Mouse (Mus musculus) hindbrain, embryonic 12.5 days (tissue): ENCODE data around the gene Hist2h3c2. TPM values are rescaled to one million over a fixed set of nuclear protein-coding genes. Genes with fewer than 3 reads are reported as not detected.
A peak's percentile ranks its signal among the peaks of the same experiment; 100 is the strongest.

Source experiments
- ATAC-seq: fragments of 200-750 bp; cut with Nextera tagmentation; 2 replicates; pipeline ENCODE4 v1.8.0; 2017; ENCODE audit warnings: moderate TSS enrichment; ENCODE audit not compliant: low FRiP score
- H3K27ac ChIP-seq: fragments of 300-500 bp; sonication (generic); 2 replicates; pipeline ENCODE4 v1.5.1; 2016; ENCODE audit warnings: mild to moderate bottlenecking
- H3K27me3 ChIP-seq: fragments of 300-500 bp; sonication (generic); 2 replicates; pipeline ENCODE4 v1.6.1; 2016; ENCODE audit warnings: mild to moderate bottlenecking
- H3K36me3 ChIP-seq: fragments of 300-500 bp; sonication (generic); 2 replicates; pipeline ENCODE4 v1.6.1; 2016; ENCODE audit warnings: mild to moderate bottlenecking
- H3K4me1 ChIP-seq: fragments of 300-500 bp; sonication (generic); 2 replicates; pipeline ENCODE4 v1.6.1; 2016
- H3K4me2 ChIP-seq: fragments of 300-500 bp; sonication (generic); replicated peaks from 2 replicates; pipeline ENCODE4 v1.6.1; 2016; ENCODE audit warnings: mild to moderate bottlenecking
- H3K4me3 ChIP-seq: fragments of 300-500 bp; sonication (generic); 2 replicates; pipeline ENCODE4 v1.5.1; 2016; ENCODE audit warnings: mild to moderate bottlenecking
- H3K9ac ChIP-seq: fragments of 300-500 bp; sonication (generic); 2 replicates; pipeline ENCODE4 v1.6.1; 2016; ENCODE audit warnings: mild to moderate bottlenecking, moderate library complexity
- H3K9me3 ChIP-seq: fragments of 300-500 bp; sonication (generic); replicated peaks from 2 replicates; pipeline ENCODE4 v1.6.1; 2016; ENCODE audit warnings: mild to moderate bottlenecking
- WGBS: fragments of 180-500 bp; shearing (Covaris S2); methylation state at CpG from one replicate; pipeline ENCODE4 v1.1.7; 2016; 5-methylcytosine and 5-hydroxymethylcytosine counted together
- polyA plus RNA-seq: library from polyadenylated mRNA; unstranded; fragments of >200 nt; fragmentation: Nextera tagmentation; extraction: Ambion mirVana; gene quantifications from 2 replicates; pipeline ENCODE4 v1.2.1, GENCODE M21; 2016

Gene Hist2h3c2
- polyA plus RNA-seq, 1 experiment from 2014 or later: 6.7 TPM

DNA sequence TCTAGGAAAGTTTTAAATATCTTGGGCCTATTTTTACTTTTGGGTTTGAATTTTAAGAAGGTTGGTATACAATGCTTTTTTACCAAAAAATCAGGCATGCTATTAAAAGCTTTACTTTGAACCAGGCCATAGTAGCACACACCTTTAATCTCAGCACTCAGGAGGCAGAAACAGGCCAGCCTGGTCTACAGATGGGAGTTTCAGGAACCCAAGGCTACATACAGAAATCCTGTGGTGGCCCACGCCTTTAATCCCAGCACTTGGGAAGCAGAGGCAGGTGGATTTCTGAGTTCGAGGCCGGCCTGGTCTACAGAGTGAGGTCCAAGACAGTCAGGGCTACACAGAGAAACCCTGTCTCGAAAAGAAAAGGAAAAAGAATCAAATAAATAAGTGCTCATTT, 28.6 kb upstream of the Hist2h3c2 start:
- Histone ChIP-seq H3K27me3 (no peaks in the 10 kb centered on the region), H3K4me2 (no peak overlapping the region; the same call in 1 of the 2 replicates), H3K9ac (0 out of 2 replicates have a peak overlapping the region, but pooled peaks have one; percentile 8), H3K27ac (peak overlapping the region; percentile 86), H3K4me3 (no peak overlapping the region), H3K36me3 (no peaks in the 10 kb centered on the region), H3K4me1 (peaks cover 16% of the 10 kb centered on the region), H3K9me3 (no peaks in the 10 kb centered on the region)
- no peak for ATAC-seq
- WGBS: 77% methylated on average over 4 of the region's 4 CpGs

DNA sequence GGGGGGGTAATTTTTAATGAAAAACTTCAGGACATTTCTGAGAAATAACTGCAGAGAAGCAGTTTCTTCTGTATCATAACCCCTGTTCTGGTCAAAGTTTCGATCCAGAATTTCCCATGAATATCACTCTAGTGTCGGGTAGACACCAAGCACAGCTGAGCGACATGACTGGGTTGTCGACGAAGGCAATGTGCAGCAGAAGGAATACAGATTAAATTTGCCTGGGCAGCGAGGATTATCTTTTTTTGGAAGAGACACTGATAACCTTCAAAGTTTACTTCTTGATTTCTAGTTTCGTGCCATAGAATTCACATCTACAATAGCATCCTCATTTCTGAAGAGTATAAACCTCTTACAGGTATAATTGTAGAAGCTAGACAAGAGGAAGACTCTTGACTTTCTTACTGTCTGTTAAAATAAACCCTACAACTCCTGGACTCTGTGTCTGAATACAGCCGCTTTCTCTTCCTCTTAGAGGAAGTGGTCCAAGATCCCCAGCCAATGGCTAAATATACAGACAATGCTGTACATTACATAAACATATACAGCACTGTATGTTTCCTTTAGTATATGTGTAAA, 27.3 kb upstream of the Hist2h3c2 start:
- Histone ChIP-seq H3K4me1 (peaks cover 26% of the 10 kb centered on the region), H3K36me3 (no peaks in the 10 kb centered on the region), H3K4me3 (no peak overlapping the region), H3K27ac (no peak overlapping the region), H3K4me2 (no peak overlapping the region), H3K9me3 (no peaks in the 10 kb centered on the region), H3K9ac (no peak overlapping the region), H3K27me3 (no peaks in the 10 kb centered on the region)
- no peak for ATAC-seq
- WGBS: 93% methylated on average over 8 of the region's 8 CpGs

DNA sequence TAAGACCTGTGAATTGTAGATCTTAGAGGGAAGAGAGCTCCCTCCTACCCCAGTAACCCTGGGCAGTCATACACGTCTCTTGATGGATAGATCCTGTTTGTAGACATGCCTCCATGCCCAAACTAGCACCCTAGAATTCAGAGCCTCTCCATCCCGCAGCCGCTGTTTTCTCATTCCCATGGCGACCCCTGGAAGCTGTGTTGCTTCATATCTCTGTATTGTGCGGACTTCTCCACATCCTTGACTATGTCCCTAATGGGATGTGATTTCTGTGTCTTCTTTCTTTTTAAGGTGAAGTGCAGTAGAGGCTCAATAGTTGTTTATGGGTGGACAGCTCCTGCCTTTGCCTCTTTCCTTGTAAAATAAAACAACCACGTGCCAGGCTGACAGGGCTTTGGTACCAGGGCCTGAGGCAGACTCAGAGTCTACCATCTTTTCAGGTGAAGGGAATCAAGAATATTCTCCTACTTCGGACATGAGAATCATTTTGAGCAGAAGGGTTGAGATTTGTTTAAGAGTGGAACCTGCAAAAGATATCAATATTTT, 25.6 kb upstream of the Hist2h3c2 start:
- Histone ChIP-seq H3K27ac (peak overlapping the region; percentile 98), H3K4me3 (peak overlapping the region; percentile 59), H3K27me3 (no peaks in the 10 kb centered on the region), H3K4me2 (peak overlapping the region; percentile 85), H3K9me3 (no peaks in the 10 kb centered on the region), H3K36me3 (no peaks in the 10 kb centered on the region), H3K9ac (peak overlapping the region; percentile 50; the same call in 1 of the 2 replicates), H3K4me1 (peaks cover 26% of the 10 kb centered on the region)
- no peak for ATAC-seq
- 67% methylated on average over 7 of the region's 7 CpGs for WGBS

- Histone ChIP-seq H3K4me3 (peak overlapping the region; percentile 59), H3K27ac (peak overlapping the region; percentile 98), H3K9ac (peak overlapping the region; percentile 50), H3K27me3 (no peaks in the 10 kb centered on the region), H3K4me1 (peaks cover 26% of the 10 kb centered on the region), H3K36me3 (no peaks in the 10 kb centered on the region), H3K9me3 (no peaks in the 10 kb centered on the region), H3K4me2 (peak overlapping the region; percentile 85)
- 5% methylated on average over 27 of the region's 27 CpGs for WGBS
- peak; percentile 42 for ATAC-seq
Measured at GRCm38 (mm10) chr3:96263558-96264403, 24.9 kb upstream of the Hist2h3c2 start.

- WGBS: under 1% methylated on average over 40 of the region's 40 CpGs
Measured at GRCm38 (mm10) chr3:96262979-96263550, 24.1 kb upstream of the Hist2h3c2 start, which contains the start of gene Hist2h4. Hist2h4 (minus strand) TSS chr3:96263311.

GRCm38 (mm10) chr3:96262216-96262875, 23.4 kb upstream of the Hist2h3c2 start:
- H3K4me2 ChIP-seq: peak overlapping the region; percentile 85
- H3K4me1 ChIP-seq: peaks cover 22% of the 10 kb centered on the region
- peak; percentile 76 for ATAC-seq
- H3K4me3 ChIP-seq: peak overlapping the region; percentile 59
- H3K9me3 ChIP-seq: no peaks in the 10 kb centered on the region
- H3K27ac ChIP-seq: peak overlapping the region; percentile 98
- H3K36me3 ChIP-seq: no peaks in the 10 kb centered on the region
- under 1% methylated on average over 19 of the region's 19 CpGs for WGBS
- H3K9ac ChIP-seq: peak overlapping the region; percentile 82
- no peaks in the 10 kb centered on the region for H3K27me3 ChIP-seq

More at GRCm38 (mm10) chr3:96262979-96263550, 24.1 kb upstream of the Hist2h3c2 start, which contains the start of gene Hist2h4:
- Histone ChIP-seq H3K4me1 (peaks cover 25% of the 10 kb centered on the region), H3K4me3 (peak within 1 kb of the TSS; percentile 59), H3K27ac (peak within 1 kb of the TSS; percentile 98), H3K9me3 (no peaks in the 10 kb centered on the region), H3K36me3 (no peaks in the 10 kb centered on the region), H3K4me2 (peak within 1 kb of the TSS; percentile 85), H3K9ac (peak within 1 kb of the TSS; percentile 82), H3K27me3 (no peaks in the 10 kb centered on the region)
- peak; percentile 87 for ATAC-seq

- H3K27me3 ChIP-seq: no peaks in the 10 kb centered on the region
- no peak for ATAC-seq
- 56% methylated on average over 3 of the region's 3 CpGs for WGBS
- H3K4me1 ChIP-seq: peaks cover 22% of the 10 kb centered on the region
- peak overlapping the region; percentile 98 for H3K27ac ChIP-seq
- no peaks in the 10 kb centered on the region for H3K36me3 ChIP-seq
- peak overlapping the region; percentile 85 for H3K4me2 ChIP-seq
- peak overlapping the region; percentile 59 for H3K4me3 ChIP-seq
- peak overlapping the region; percentile 82; the same call in 1 of the 2 replicates for H3K9ac ChIP-seq
- no peaks in the 10 kb centered on the region for H3K9me3 ChIP-seq
Measured at GRCm38 (mm10) chr3:96261623-96262022, 22.7 kb upstream of the Hist2h3c2 start.

DNA sequence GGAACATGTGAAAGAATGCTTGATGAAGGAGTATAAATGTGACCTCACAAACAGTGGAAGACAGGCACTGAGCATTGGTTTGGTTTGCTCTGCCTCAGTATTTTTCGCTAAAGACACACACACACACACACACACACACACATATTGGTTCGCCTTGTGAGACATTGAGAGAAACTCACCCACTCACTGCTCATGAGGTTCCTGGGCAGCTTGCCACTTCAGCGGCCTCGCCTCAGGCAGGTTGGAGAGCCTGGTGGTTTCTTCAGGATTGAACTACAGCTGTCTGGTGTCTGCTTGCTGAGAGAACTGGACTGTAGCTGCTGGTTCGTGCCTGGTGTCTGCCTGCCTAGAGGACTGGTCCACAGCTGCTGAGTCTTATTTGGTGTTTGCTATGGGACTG, 21.3 kb upstream of the Hist2h3c2 start:
- no peaks in the 10 kb centered on the region for H3K36me3 ChIP-seq
- no peak for ATAC-seq
- whole genome bisulfite sequencing: 92% methylated on average over 5 of the region's 5 CpGs

GRCm38 (mm10) chr3:96257190-96257589, 18.3 kb upstream of the Hist2h3c2 start:
- no peak overlapping the region for H3K4me2 ChIP-seq
- no peak for ATAC-seq
- no peaks in the 10 kb centered on the region for H3K27me3 ChIP-seq
- no peak overlapping the region for H3K27ac ChIP-seq
- H3K4me1 ChIP-seq: peaks cover 6% of the 10 kb centered on the region
- H3K36me3 ChIP-seq: no peaks in the 10 kb centered on the region
- H3K9me3 ChIP-seq: no peaks in the 10 kb centered on the region
- no peak overlapping the region for H3K9ac ChIP-seq
- no peak overlapping the region for H3K4me3 ChIP-seq
- 79% methylated on average over 3 of the region's 3 CpGs for WGBS

More for the DNA sequence above, 21.3 kb upstream of the Hist2h3c2 start:
- H3K4me1 ChIP-seq: peaks cover 22% of the 10 kb centered on the region
- H3K9ac ChIP-seq: no peak overlapping the region
- H3K9me3 ChIP-seq: no peaks in the 10 kb centered on the region
- no peak overlapping the region for H3K4me2 ChIP-seq
- no peaks in the 10 kb centered on the region for H3K27me3 ChIP-seq
- no peak overlapping the region for H3K27ac ChIP-seq
- no peak overlapping the region for H3K4me3 ChIP-seq

GRCm38 (mm10) chr3:96255926-96256593, 17.1 kb upstream of the Hist2h3c2 start:
- 84% methylated on average over 5 of the region's 5 CpGs for WGBS
- Histone ChIP-seq H3K27me3 (no peaks in the 10 kb centered on the region), H3K4me1 (no peaks in the 10 kb centered on the region), H3K4me3 (no peak overlapping the region), H3K9ac (no peak overlapping the region), H3K4me2 (no peak overlapping the region), H3K9me3 (no peaks in the 10 kb centered on the region), H3K27ac (no peak overlapping the region), H3K36me3 (no peaks in the 10 kb centered on the region)
- ATAC-seq: no peak

GRCm38 (mm10) chr3:96254683-96255355, 15.9 kb upstream of the Hist2h3c2 start:
- Histone ChIP-seq H3K4me1 (no peaks in the 10 kb centered on the region), H3K9me3 (no peaks in the 10 kb centered on the region), H3K27ac (no peak overlapping the region), H3K27me3 (no peaks in the 10 kb centered on the region), H3K4me2 (no peak overlapping the region; the same call in 1 of the 2 replicates), H3K36me3 (no peaks in the 10 kb centered on the region), H3K9ac (no peak overlapping the region), H3K4me3 (no peak overlapping the region)
- no peak for ATAC-seq
- 38% methylated on average over 10 of the region's 10 CpGs for WGBS
